Mouse (Mus musculus) testis, adult 2 months (tissue): ENCODE data around the gene Erlin1.

ENCODE experiments used
- CTCF ChIP-seq: fragments of 200-500 bp; IDR thresholded peaks from 2 replicates; pipeline ENCODE4 v1.5.1; 2012; ENCODE audit warnings: low read depth, mild to moderate bottlenecking, inconsistent platforms, low read length, moderate library complexity; ENCODE audit not compliant: control insufficient read depth, insufficient read depth, insufficient replicate concordance
- POLR2A ChIP-seq: fragments of 200-500 bp; IDR thresholded peaks from 2 replicates; pipeline ENCODE4 v1.6.1; 2012; ENCODE audit warnings: low read depth, mild to moderate bottlenecking, inconsistent platforms, low read length, moderate library complexity; ENCODE audit not compliant: control insufficient read depth

- no peak for TF ChIP-seq POLR2A
- no peak for TF ChIP-seq CTCF
Observed at GRCm38 (mm10) chr19:44068232-44068631, 1.4 kb downstream of the Erlin1 start.
